Mouse (Mus musculus) lung, embryonic 15.5 days (tissue): ENCODE measurements at regions not wholly inside any gene's neighbourhood (a gene's known extent, or its start where the extent isn't known, plus 50 kb on each side); places are given as distances from the start of the nearest gene placed in this dataset.

ENCODE experiments used
- ATAC-seq: fragments of 200-750 bp; cut with Nextera tagmentation; 2 replicates; pipeline ENCODE4 v1.8.0; 2017; ENCODE audit warnings: moderate number of reproducible peaks, borderline replicate concordance; ENCODE audit not compliant: low FRiP score, low TSS enrichment; ENCODE audit errors: extremely low read depth
- H3K27ac ChIP-seq: fragments of 300-500 bp; sonication (generic); 2 replicates; pipeline ENCODE4 v1.5.1; 2015; ENCODE audit warnings: moderate library complexity, mild to moderate bottlenecking, inconsistent platforms
- H3K27me3 ChIP-seq: fragments of 300-500 bp; sonication (generic); 2 replicates; pipeline ENCODE4 v1.6.1; 2015; ENCODE audit warnings: inconsistent platforms
- H3K36me3 ChIP-seq: fragments of 300-500 bp; sonication (generic); 2 replicates; pipeline ENCODE4 v1.6.1; 2015; ENCODE audit warnings: inconsistent platforms
- H3K4me1 ChIP-seq: fragments of 300-500 bp; sonication (generic); 2 replicates; pipeline ENCODE4 v1.6.1; 2015; ENCODE audit warnings: inconsistent platforms
- H3K4me2 ChIP-seq: fragments of 300-500 bp; sonication (generic); 2 replicates; pipeline ENCODE4 v1.6.1; 2015; ENCODE audit warnings: inconsistent platforms, mild to moderate bottlenecking, moderate library complexity
- H3K4me3 ChIP-seq: fragments of 300-500 bp; sonication (generic); 2 replicates; pipeline ENCODE4 v1.5.1; 2015; ENCODE audit warnings: mild to moderate bottlenecking, inconsistent platforms
- H3K9ac ChIP-seq: fragments of 300-500 bp; sonication (generic); 2 replicates; pipeline ENCODE4 v1.6.1; 2015; ENCODE audit warnings: inconsistent platforms
- H3K9me3 ChIP-seq: fragments of 300-500 bp; sonication (generic); 2 replicates; pipeline ENCODE4 v1.6.1; 2016; ENCODE audit warnings: inconsistent platforms
- WGBS: fragments of 180-500 bp; shearing (Covaris S2); methylation state at CpG from one replicate; pipeline ENCODE4 v1.1.7; 2015; 5-methylcytosine and 5-hydroxymethylcytosine counted together

- 39% methylated on average over 6 of the region's 6 CpGs for whole genome bisulfite sequencing
- Histone ChIP-seq H3K27ac (no peak overlapping the region), H3K4me1 (no peaks in the 10 kb centered on the region), H3K4me3 (no peak overlapping the region), H3K27me3 (no peaks in the 10 kb centered on the region), H3K9ac (no peak overlapping the region), H3K4me2 (no peak overlapping the region), H3K36me3 (no peaks in the 10 kb centered on the region), H3K9me3 (no peaks in the 10 kb centered on the region)
- ATAC-seq = no peak
Observed at GRCm38 (mm10) chr1:92270486-92271058, 75.1 kb upstream of the Hdac4 start.

DNA sequence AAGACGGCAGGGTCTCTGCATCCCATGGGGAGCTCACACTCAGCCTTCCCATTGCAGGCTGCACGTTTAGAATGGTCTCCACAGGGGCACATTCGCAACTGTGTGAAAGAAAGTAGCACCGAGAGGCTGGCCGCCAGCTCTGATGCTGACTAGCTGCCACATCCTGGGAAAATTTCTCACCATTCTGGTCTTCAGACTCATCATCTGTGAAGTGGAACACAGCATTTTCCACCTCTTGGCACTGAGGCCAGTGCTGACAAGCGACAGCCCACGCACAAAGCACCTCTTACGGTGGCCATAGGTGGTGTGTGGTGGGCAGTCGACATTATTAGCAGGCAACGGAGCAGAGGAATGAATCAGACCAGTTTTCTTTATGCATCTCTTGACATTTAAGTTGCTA is 74.0 kb upstream of the Hdac4 start:
- Histone ChIP-seq H3K9ac (no peak overlapping the region), H3K4me3 (no peak overlapping the region), H3K4me1 (no peaks in the 10 kb centered on the region), H3K4me2 (no peak overlapping the region), H3K27ac (no peak overlapping the region), H3K9me3 (no peaks in the 10 kb centered on the region), H3K36me3 (no peaks in the 10 kb centered on the region), H3K27me3 (no peaks in the 10 kb centered on the region)
- no peak for ATAC-seq
- WGBS = 70% methylated on average over 10 of the region's 10 CpGs

DNA sequence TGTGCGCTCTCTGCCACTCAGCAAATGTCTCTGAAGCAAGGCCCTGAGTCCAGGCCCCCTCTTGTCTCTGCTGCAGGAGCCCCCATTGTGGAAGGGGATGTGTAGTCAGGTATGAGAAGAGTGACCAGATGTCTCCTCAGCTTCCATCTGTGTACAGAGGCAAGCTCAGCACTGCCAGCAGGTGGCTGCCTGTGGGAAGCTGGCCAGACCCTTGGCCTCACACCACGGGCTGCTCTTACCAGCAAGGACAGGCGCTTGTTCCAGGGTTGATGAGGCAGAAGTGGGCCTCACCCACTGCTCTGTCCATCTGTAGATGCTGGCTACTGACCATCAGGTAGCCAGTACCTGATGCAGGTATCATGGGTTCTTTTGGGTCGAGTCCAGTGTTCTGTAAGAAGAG is 69.4 kb upstream of the Hdac4 start:
- WGBS = 71% methylated on average over 4 of the region's 4 CpGs
- H3K9ac ChIP-seq = no peak overlapping the region
- H3K4me2 ChIP-seq = no peak overlapping the region
- H3K36me3 ChIP-seq = no peaks in the 10 kb centered on the region
- H3K27me3 ChIP-seq = no peaks in the 10 kb centered on the region
- H3K4me3 ChIP-seq = no peak overlapping the region
- ATAC-seq = no peak
- H3K27ac ChIP-seq = no peak overlapping the region
- no peaks in the 10 kb centered on the region for H3K4me1 ChIP-seq
- H3K9me3 ChIP-seq = no peaks in the 10 kb centered on the region

- Histone ChIP-seq H3K4me3 (no peak overlapping the region), H3K4me1 (no peaks in the 10 kb centered on the region), H3K9ac (no peak overlapping the region), H3K27me3 (no peaks in the 10 kb centered on the region), H3K27ac (no peak overlapping the region), H3K4me2 (no peak overlapping the region), H3K9me3 (no peaks in the 10 kb centered on the region), H3K36me3 (no peaks in the 10 kb centered on the region)
- 75% methylated on average over 23 of the region's 23 CpGs for WGBS
- ATAC-seq = no peak
Observed at GRCm38 (mm10) chr1:92259715-92260392, 64.4 kb upstream of the Hdac4 start.

GRCm38 (mm10) chr1:92258026-92258425 is 62.5 kb upstream of the Hdac4 start:
- Histone ChIP-seq H3K9ac (no peak overlapping the region), H3K9me3 (no peaks in the 10 kb centered on the region), H3K27ac (no peak overlapping the region), H3K4me3 (no peak overlapping the region), H3K4me1 (no peaks in the 10 kb centered on the region), H3K27me3 (no peaks in the 10 kb centered on the region), H3K4me2 (no peak overlapping the region), H3K36me3 (no peaks in the 10 kb centered on the region)
- no peak for ATAC-seq

- WGBS = 84% methylated on average over 8 of the region's 8 CpGs
- no peaks in the 10 kb centered on the region for H3K36me3 ChIP-seq
- no peaks in the 10 kb centered on the region for H3K9me3 ChIP-seq
- H3K4me3 ChIP-seq = no peak overlapping the region
- H3K27ac ChIP-seq = no peak overlapping the region
- no peak overlapping the region for H3K4me2 ChIP-seq
- ATAC-seq = no peak
- no peaks in the 10 kb centered on the region for H3K4me1 ChIP-seq
- no peak overlapping the region for H3K9ac ChIP-seq
- no peaks in the 10 kb centered on the region for H3K27me3 ChIP-seq
Observed at GRCm38 (mm10) chr1:92253086-92253485, 57.6 kb upstream of the Hdac4 start.

DNA sequence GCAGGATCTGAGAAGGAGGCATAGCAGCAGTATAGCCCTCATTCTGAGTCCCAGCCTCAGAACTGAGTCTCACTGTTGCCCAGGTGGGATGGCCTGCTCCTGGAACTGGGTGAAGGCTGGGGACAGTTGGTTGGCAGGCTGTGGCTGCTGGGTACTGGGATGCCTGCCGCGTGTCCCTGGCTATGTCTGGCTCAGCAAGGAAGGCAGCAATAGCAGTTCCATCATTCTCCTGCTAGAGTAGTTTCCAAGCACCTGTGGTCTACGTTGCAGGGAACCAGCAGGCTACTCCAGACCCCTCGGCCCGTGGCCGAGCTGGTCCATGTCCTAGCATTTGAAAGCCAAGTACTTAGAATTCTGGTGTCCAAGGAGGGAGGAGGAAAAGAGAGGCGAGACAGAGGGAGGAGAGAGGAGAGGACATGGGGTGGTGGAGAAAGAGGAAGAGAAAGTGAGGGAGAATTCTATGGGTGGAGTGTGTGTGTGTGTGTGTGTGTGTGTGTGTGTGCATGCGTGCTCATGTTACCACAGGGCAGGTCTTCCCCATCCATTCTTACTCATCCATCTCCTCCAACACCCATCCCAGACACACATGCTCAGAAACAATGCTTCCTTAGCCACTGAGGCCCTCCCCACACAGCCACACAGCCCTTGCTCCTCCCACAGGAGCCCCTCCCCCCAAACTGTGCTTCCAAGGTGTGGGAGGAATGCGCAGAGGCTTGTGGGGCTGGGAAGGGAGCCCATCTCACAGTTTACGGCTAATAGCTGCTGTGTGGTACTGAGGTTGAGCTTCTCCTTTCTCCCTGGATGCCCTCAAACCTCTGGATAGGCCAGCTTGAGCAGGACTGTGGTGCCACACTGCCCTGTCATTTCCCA is 55.3 kb upstream of the Hdac4 start:
- ATAC-seq = no peak

More for the DNA sequence above, 55.3 kb upstream of the Hdac4 start:
- no peaks in the 10 kb centered on the region for H3K9me3 ChIP-seq
- 63% methylated on average over 10 of the region's 10 CpGs for WGBS
- H3K9ac ChIP-seq = no peak overlapping the region
- H3K27me3 ChIP-seq = no peaks in the 10 kb centered on the region
- no peaks in the 10 kb centered on the region for H3K36me3 ChIP-seq
- no peak overlapping the region for H3K4me2 ChIP-seq
- no peak overlapping the region for H3K27ac ChIP-seq
- H3K4me1 ChIP-seq = no peaks in the 10 kb centered on the region
- no peak overlapping the region for H3K4me3 ChIP-seq
